Mouse (Mus musculus): ENCODE measurements at regions not wholly inside any gene's neighbourhood (a gene's known extent, or its start where the extent isn't known, plus 50 kb on each side); places are given as distances from the start of the nearest gene placed in this dataset.

GRCm38 (mm10) chr8:92777106-92777505, 50.0 kb upstream of the Mmp2 start:
- TF ChIP-seq GATA1 (IDR thresholded peaks at IDR 0.05; ENCODE audit: low read length) = no peak
- no peak for TF ChIP-seq TAL1 (IDR thresholded peaks at IDR 0.05; ENCODE audit: low read length)

All from erythroblast, embryonic 14.5 days (primary cell).